Mouse (Mus musculus) stomach, postnatal 0 days (tissue): ENCODE results near the gene Mad1l1.

Source experiments
- CTCF ChIP-seq: IDR thresholded peaks from 2 replicates; pipeline ENCODE4 v1.5.1; 2016; ENCODE audit warnings: antibody characterized with exemption, low read depth, mild to moderate bottlenecking, moderate library complexity
- EP300 ChIP-seq: optimal IDR thresholded peaks from 2 replicates; pipeline ENCODE3; 2016; ENCODE audit warnings: antibody characterized with exemption

DNA sequence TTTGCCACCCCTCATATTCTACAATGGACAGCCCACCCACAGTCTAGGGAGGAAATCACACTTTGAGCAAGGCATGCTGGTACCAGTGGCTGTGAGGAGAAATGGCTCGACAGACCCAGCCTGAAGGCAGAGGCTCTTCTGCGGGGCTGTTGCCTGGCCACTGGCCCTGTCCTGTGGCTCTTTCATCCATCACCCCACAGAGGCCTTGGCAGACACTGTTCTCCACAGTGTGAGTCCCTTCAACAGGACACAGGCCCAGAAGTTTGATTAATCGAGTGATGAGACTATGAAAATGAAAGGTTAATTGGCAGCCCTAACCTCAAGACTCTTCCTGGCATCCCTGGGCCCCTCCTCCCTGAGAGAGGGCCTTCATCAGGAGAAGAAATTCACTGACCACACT is 253.3 kb downstream of the Mad1l1 start:
- TF ChIP-seq EP300 (no peak), CTCF (no peak)
